Mouse (Mus musculus) ES-Bruce4 (cell line): ENCODE measurements around the gene Dync1h1.

Experiments used
- CTCF ChIP-seq: IDR thresholded peaks from one replicate; pipeline ENCODE4 v1.8.1; 2011; ENCODE audit warnings: low read depth, low read length
- POLR2A ChIP-seq: IDR thresholded peaks from one replicate; pipeline ENCODE4 v1.8.1; 2011; ENCODE audit warnings: low read length; ENCODE audit not compliant: insufficient read depth

DNA sequence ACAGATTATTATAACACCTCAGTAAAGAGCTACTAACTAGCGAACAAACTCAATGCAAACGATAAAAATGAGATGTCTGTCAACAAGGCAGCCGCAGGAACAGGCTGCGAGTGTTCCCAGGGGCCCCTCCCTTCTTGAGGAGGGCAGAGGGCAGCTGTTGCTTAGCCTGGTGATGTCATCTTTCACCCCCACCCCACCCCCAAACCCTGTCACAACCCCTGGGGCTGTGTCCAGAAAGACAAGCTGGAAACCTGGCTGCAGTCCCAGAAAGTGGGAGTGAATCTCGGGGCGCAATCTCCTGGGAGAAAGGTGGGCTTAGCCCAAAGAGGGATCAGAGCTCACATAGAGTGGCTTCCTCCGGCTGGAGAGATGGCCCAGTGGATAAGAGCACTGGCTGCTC, 79.9 kb downstream of the Dync1h1 start:
- TF ChIP-seq CTCF (no peak), POLR2A (no peak)
